Mouse (Mus musculus) CH12.LX (cell line): ENCODE data around the gene Smchd1.

Source experiments
- CHD2 ChIP-seq: IDR thresholded peaks from 2 replicates; pipeline ENCODE4 v1.6.1; 2011; ENCODE audit warnings: low read length, improper control_type of control experiment
- CTCF ChIP-seq, 2 experiments: IDR thresholded peaks in 1 of 2; conservative IDR thresholded peaks in 1 of 2; 2 replicates each; pipeline ENCODE4 v1.5.1; 2011 to 2012; ENCODE audit warnings: low read depth in 2 of 2, low read length in 2 of 2, improper control_type of control experiment in 1 of 2, inconsistent platforms in 1 of 2, mild to moderate bottlenecking in 1 of 2, moderate library complexity in 1 of 2
- E2F4 ChIP-seq: IDR thresholded peaks from 2 replicates; pipeline ENCODE4 v1.6.1; 2011; ENCODE audit warnings: low read depth, low read length, improper control_type of control experiment; ENCODE audit not compliant: insufficient replicate concordance
- EP300 ChIP-seq: IDR thresholded peaks from 2 replicates; pipeline ENCODE4 v1.6.1; 2011; ENCODE audit warnings: low read length, improper control_type of control experiment
- MEF2A ChIP-seq: IDR thresholded peaks from 2 replicates; pipeline ENCODE4 v1.6.1; 2014; ENCODE audit warnings: low read depth, mild to moderate bottlenecking, inconsistent platforms, low read length, improper control_type of control experiment, borderline replicate concordance
- MXI1 ChIP-seq: IDR thresholded peaks from 2 replicates; pipeline ENCODE4 v1.6.1; 2011; ENCODE audit warnings: mild to moderate bottlenecking, low read depth, low read length, improper control_type of control experiment
- NELFE ChIP-seq: IDR thresholded peaks from 2 replicates; pipeline ENCODE4 v1.6.1; 2011; ENCODE audit warnings: low read depth, low read length, improper control_type of control experiment
- POLR2A ChIP-seq: IDR thresholded peaks from 2 replicates; pipeline ENCODE4 v1.6.1; 2011; ENCODE audit warnings: low read depth, mild to moderate bottlenecking, improper control_type of control experiment, low read length
- POLR2AphosphoS2 ChIP-seq: IDR thresholded peaks from 2 replicates; pipeline ENCODE4 v1.6.1; 2011; ENCODE audit warnings: low read depth, low read length, improper control_type of control experiment
- RAD21 ChIP-seq: IDR thresholded peaks from 2 replicates; pipeline ENCODE4 v1.6.1; 2011; ENCODE audit warnings: low read depth, mild to moderate bottlenecking, low read length, improper control_type of control experiment, moderate library complexity
- SMC3 ChIP-seq: IDR thresholded peaks from 2 replicates; pipeline ENCODE4 v1.6.1; 2011; ENCODE audit warnings: low read depth, low read length, improper control_type of control experiment
- TCF12 ChIP-seq: IDR thresholded peaks from 2 replicates; pipeline ENCODE4 v1.6.1; 2014; ENCODE audit warnings: low read depth, mild to moderate bottlenecking, inconsistent platforms, low read length, improper control_type of control experiment
- USF2 ChIP-seq: conservative IDR thresholded peaks from 2 replicates; pipeline ENCODE4 v1.6.1; 2011; ENCODE audit warnings: low read depth, low read length, improper control_type of control experiment
- ZC3H11A ChIP-seq: IDR thresholded peaks from 2 replicates; pipeline ENCODE4 v1.6.1; 2012; ENCODE audit warnings: low read depth, mild to moderate bottlenecking, inconsistent platforms, low read length, improper control_type of control experiment

- TF ChIP-seq POLR2A (no peak), USF2 (no peak), CHD2 (no peak), SMC3 (no peak), CTCF (conservative IDR thresholded peaks at IDR 0.05 in 1 of 2, IDR thresholded peaks at IDR 0.05 in 1 of 2; ENCODE audit: low read depth in 2 of 2, low read length in 2 of 2) (no peak), POLR2AphosphoS2 (no peak), TCF12 (no peak), MEF2A (no peak), EP300 (no peak), RAD21 (no peak), NELFE (no peak), ZC3H11A (no peak), MXI1 (no peak), E2F4 (no peak)
Observed at GRCm38 (mm10) chr17:71377901-71378300, 97.2 kb downstream of the Smchd1 start.
